Mouse (Mus musculus) cerebellum, postnatal 36 days (tissue): ENCODE measurements at regions not wholly inside any gene's neighbourhood (a gene's known extent, or its start where the extent isn't known, plus 50 kb on each side); places are given as distances from the start of the nearest gene placed in this dataset.

Experiments
- DNase-seq, 2 experiments: peaks; one replicate each; pipeline ENCODE4 v3.0.0; 2021 to 2022; ENCODE audit warnings: mixed read lengths in 2 of 2

- no peak for DNase-seq
Observed at GRCm38 (mm10) chr3:8001027-8001426, 1380.8 kb upstream of the 1700008P02Rik start.

GRCm38 (mm10) chr3:7992322-7992721 is 1372.1 kb upstream of the 1700008P02Rik start:
- no peak for DNase-seq

- DNase-seq = no peak
Observed at GRCm38 (mm10) chr3:7973287-7973686, 1353.0 kb upstream of the 1700008P02Rik start.

GRCm38 (mm10) chr3:7953911-7954310 is 1333.7 kb upstream of the 1700008P02Rik start:
- DNase-seq = no peak

GRCm38 (mm10) chr3:7943646-7944381 is 1323.6 kb upstream of the 1700008P02Rik start:
- no peak for DNase-seq
